Mouse (Mus musculus) brain, embryonic 14.5 days (tissue): ENCODE results near the gene Rnf123.

Source experiments
- CTCF ChIP-seq: fragments of 200-500 bp; IDR thresholded peaks from 2 replicates; pipeline ENCODE4 v1.5.1; 2012; ENCODE audit warnings: inconsistent platforms, mild to moderate bottlenecking, moderate library complexity, borderline replicate concordance; ENCODE audit not compliant: insufficient read depth, insufficient read length; ENCODE audit errors: extremely low read depth
- POLR2A ChIP-seq: fragments of 200-500 bp; IDR thresholded peaks from 2 replicates; pipeline ENCODE4 v1.6.1; 2012; ENCODE audit warnings: mild to moderate bottlenecking, inconsistent platforms, borderline replicate concordance; ENCODE audit not compliant: poor library complexity, insufficient read depth, insufficient read length, severe bottlenecking; ENCODE audit errors: extremely low read depth

- TF ChIP-seq CTCF (no peak), POLR2A (no peak)
These were observed 51.0 kb downstream of the Rnf123 start for GRCm38 (mm10) chr9:108032126-108032525.
